Mouse (Mus musculus): ENCODE measurements at regions not wholly inside any gene's neighbourhood (a gene's known extent, or its start where the extent isn't known, plus 50 kb on each side); places are given as distances from the start of the nearest gene placed in this dataset.

DNA sequence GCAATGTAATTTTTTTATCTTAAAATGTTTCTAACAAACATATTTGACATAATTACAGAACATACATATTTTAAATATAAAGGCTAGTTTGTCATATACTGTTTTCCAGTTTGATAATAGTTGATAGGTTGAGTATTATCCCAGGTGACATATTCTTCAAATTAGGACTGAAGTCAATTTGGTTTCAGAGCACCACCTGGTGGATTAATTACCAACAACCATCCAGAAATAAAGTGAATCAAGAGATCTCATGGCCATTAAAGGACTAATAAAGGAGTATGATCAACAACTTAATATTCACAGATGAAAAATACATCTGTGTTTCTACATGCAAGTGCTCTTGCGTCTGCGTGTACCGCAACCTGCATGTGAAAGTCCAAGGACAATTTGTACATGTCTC, 50.3 kb upstream of the Nmu start:
- peak; percentile 64 for TF ChIP-seq CTCF (IDR thresholded peaks at IDR 0.05; ENCODE audit: low read depth)
- H3K4me1 ChIP-seq (ENCODE audit: insufficient read depth): no peaks in the 10 kb centered on the region
- H3K27me3 ChIP-seq (ENCODE audit: insufficient read depth, low read length): no peaks in the 10 kb centered on the region
- no peak overlapping the region for H3K4me3 ChIP-seq (ENCODE audit: low read depth, low read length)
- H3K36me3 ChIP-seq (ENCODE audit: insufficient read depth): no peaks in the 10 kb centered on the region
- DNase-seq: peak; percentile 38
- H3K27ac ChIP-seq (ENCODE audit: low read depth, low read length): no peak overlapping the region
- H3K4me2 ChIP-seq (ENCODE audit: low read depth): no peak overlapping the region
- H3K9ac ChIP-seq: no peak overlapping the region
- WGBS: 88% methylated on average over 3 of the region's 3 CpGs
- ATAC-seq: no peak
- no peaks in the 10 kb centered on the region for H3K9me3 ChIP-seq (ENCODE audit: low read length)

GRCm38 (mm10) chr5:76416256-76416655, 52.7 kb upstream of the Nmu start:
- ATAC-seq: no peak
- H3K9me3 ChIP-seq (ENCODE audit: low read length): no peaks in the 10 kb centered on the region
- no peak for TF ChIP-seq CTCF (IDR thresholded peaks at IDR 0.05; ENCODE audit: low read depth)
- H3K4me1 ChIP-seq (ENCODE audit: insufficient read depth): no peaks in the 10 kb centered on the region
- H3K9ac ChIP-seq: no peak overlapping the region
- no peaks in the 10 kb centered on the region for H3K27me3 ChIP-seq (ENCODE audit: insufficient read depth, low read length)
- H3K36me3 ChIP-seq (ENCODE audit: insufficient read depth): no peaks in the 10 kb centered on the region
- H3K4me2 ChIP-seq (ENCODE audit: low read depth): no peak overlapping the region
- DNase-seq: no peak
- 80% methylated on average over 6 of the region's 6 CpGs for whole genome bisulfite sequencing
- H3K27ac ChIP-seq (ENCODE audit: low read depth, low read length): no peak overlapping the region
- H3K4me3 ChIP-seq (ENCODE audit: low read depth, low read length): no peak overlapping the region

DNA sequence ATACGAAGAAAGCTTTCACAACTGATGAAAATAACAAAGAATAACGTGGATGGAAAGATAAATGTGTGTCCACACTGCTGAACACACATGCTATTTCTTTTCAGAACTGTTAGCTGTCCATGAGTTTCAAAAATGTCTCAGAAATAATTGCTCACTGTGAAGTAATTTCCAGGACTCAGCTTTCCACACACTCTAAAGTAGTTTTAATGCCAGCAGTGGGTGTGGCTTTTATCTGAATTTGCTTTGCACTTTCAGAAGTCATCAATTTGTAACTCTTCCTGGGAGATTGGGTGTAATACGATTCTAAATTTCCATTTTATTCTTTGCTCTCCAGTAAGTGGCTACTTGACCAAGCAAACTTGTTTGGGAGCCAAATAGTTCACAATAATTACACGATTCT, 53.5 kb upstream of the Nmu start:
- no peak overlapping the region for H3K9ac ChIP-seq
- H3K36me3 ChIP-seq (ENCODE audit: insufficient read depth): no peaks in the 10 kb centered on the region
- no peak overlapping the region for H3K27ac ChIP-seq (ENCODE audit: low read depth, low read length)
- WGBS: 87% methylated on average over 4 of the region's 4 CpGs
- ATAC-seq (no peak), DNase-seq (no peak)
- H3K4me3 ChIP-seq (ENCODE audit: low read depth, low read length): no peak overlapping the region
- H3K9me3 ChIP-seq (ENCODE audit: low read length): no peaks in the 10 kb centered on the region
- no peak overlapping the region for H3K4me2 ChIP-seq (ENCODE audit: low read depth)
- no peaks in the 10 kb centered on the region for H3K4me1 ChIP-seq (ENCODE audit: insufficient read depth)
- TF ChIP-seq CTCF (IDR thresholded peaks at IDR 0.05; ENCODE audit: low read depth): no peak
- H3K27me3 ChIP-seq (ENCODE audit: insufficient read depth, low read length): no peaks in the 10 kb centered on the region

DNA sequence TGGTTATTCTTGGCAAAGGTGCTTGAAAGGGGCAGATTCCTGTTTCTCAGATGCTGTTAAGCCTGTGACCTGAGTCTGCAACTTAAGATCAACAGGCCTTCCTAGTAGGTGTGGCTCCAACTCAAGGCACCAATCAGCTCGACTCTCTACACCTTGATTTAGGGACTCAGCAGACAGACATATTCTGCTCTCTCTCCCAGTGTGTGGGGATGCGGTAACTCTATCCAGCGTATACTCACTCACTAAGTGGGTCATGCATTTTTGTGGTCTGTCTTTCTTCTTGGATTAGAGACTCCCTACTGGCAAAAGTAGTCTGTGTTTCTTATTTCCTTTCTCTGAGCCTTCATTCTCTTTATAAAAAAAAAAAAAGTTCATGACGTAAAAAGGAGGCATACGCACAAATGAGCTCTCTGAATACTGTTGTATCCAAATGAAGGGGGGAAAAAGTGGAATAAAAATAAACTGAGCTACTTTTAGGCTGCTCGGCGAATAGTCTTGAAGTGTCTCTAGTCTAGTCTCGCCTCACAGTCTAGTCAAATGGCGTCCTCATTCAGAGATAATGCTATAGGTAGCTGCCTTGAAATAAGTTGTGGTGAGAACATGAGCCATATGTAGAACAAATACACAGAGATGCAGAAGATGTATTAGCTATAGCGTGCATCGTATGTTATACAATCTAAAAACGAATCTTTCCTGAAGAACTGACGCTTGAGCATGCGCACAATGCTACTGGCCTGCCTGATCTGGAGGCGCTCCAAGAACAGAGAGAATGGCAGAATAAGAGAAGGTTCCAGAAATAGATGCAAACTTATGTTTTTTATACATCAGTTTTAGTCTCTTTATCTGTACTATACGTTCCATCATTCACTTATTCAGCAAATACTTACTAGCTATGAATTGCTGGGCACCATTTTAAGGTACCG, 55.6 kb upstream of the Nmu start:
- H3K27ac ChIP-seq (ENCODE audit: low read depth, low read length): no peak overlapping the region
- 67% methylated on average over 17 of the region's 17 CpGs for WGBS
- H3K36me3 ChIP-seq (ENCODE audit: insufficient read depth): no peaks in the 10 kb centered on the region
- peak; percentile 52 for DNase-seq
- no peak for TF ChIP-seq CTCF (IDR thresholded peaks at IDR 0.05; ENCODE audit: low read depth)
- no peak overlapping the region for H3K4me2 ChIP-seq (ENCODE audit: low read depth)
- peak; percentile 55; the same call in 1 of the 2 replicates for ATAC-seq
- H3K9ac ChIP-seq: no peak overlapping the region
- H3K9me3 ChIP-seq (ENCODE audit: low read length): no peaks in the 10 kb centered on the region
- H3K4me1 ChIP-seq (ENCODE audit: insufficient read depth): no peaks in the 10 kb centered on the region
- no peaks in the 10 kb centered on the region for H3K27me3 ChIP-seq (ENCODE audit: insufficient read depth, low read length)
- no peak overlapping the region for H3K4me3 ChIP-seq (ENCODE audit: low read depth, low read length)

- Histone ChIP-seq H3K4me3 (ENCODE audit: low read depth, low read length) (no peak overlapping the region), H3K27me3 (ENCODE audit: insufficient read depth, low read length) (no peaks in the 10 kb centered on the region), H3K4me2 (ENCODE audit: low read depth) (no peak overlapping the region), H3K9ac (no peak overlapping the region), H3K4me1 (ENCODE audit: insufficient read depth) (no peaks in the 10 kb centered on the region), H3K27ac (ENCODE audit: low read depth, low read length) (no peak overlapping the region), H3K9me3 (ENCODE audit: low read length) (no peaks in the 10 kb centered on the region), H3K36me3 (ENCODE audit: insufficient read depth) (no peaks in the 10 kb centered on the region)
- ATAC-seq: no peak
- no peak for TF ChIP-seq CTCF (IDR thresholded peaks at IDR 0.05; ENCODE audit: low read depth)
- DNase-seq: no peak
- 90% methylated on average over 1 of the region's 1 CpGs for WGBS
These were observed 56.3 kb upstream of the Nmu start for GRCm38 (mm10) chr5:76419841-76420240.

DNA sequence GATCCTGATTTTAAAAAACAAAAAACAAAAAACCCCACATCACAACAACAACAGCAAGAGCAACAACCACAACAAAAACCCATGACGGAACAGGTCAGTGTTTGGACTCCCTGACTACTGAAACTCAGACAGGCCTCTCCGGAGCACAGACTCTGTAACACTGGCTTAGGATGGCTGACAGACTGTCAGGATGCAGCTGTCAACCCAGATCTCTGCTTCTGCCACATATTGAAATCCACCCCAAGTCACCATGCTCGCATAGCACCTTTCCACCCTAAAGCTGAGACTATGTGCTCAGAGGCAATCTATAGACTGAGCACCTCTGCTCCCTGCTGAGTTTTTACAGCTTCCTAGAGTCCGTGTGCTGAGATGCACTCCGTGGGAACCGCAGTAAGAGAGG, 57.0 kb upstream of the Nmu start:
- ATAC-seq (no peak), DNase-seq (no peak)
- no peak overlapping the region for H3K27ac ChIP-seq (ENCODE audit: low read depth, low read length)
- no peaks in the 10 kb centered on the region for H3K4me1 ChIP-seq (ENCODE audit: insufficient read depth)
- WGBS: 83% methylated on average over 6 of the region's 6 CpGs
- no peaks in the 10 kb centered on the region for H3K27me3 ChIP-seq (ENCODE audit: insufficient read depth, low read length)
- no peaks in the 10 kb centered on the region for H3K9me3 ChIP-seq (ENCODE audit: low read length)
- no peak overlapping the region for H3K4me2 ChIP-seq (ENCODE audit: low read depth)
- no peak for TF ChIP-seq CTCF (IDR thresholded peaks at IDR 0.05; ENCODE audit: low read depth)
- no peak overlapping the region for H3K4me3 ChIP-seq (ENCODE audit: low read depth, low read length)
- H3K9ac ChIP-seq: no peak overlapping the region
- no peaks in the 10 kb centered on the region for H3K36me3 ChIP-seq (ENCODE audit: insufficient read depth)

- Histone ChIP-seq H3K36me3 (ENCODE audit: insufficient read depth) (no peaks in the 10 kb centered on the region), H3K4me1 (ENCODE audit: insufficient read depth) (no peaks in the 10 kb centered on the region), H3K4me2 (ENCODE audit: low read depth) (no peak overlapping the region), H3K9ac (no peak overlapping the region), H3K9me3 (ENCODE audit: low read length) (no peaks in the 10 kb centered on the region), H3K27me3 (ENCODE audit: insufficient read depth, low read length) (no peaks in the 10 kb centered on the region), H3K4me3 (ENCODE audit: low read depth, low read length) (no peak overlapping the region), H3K27ac (ENCODE audit: low read depth, low read length) (no peak overlapping the region)
- no peak for TF ChIP-seq CTCF (IDR thresholded peaks at IDR 0.05; ENCODE audit: low read depth)
- no peak for DNase-seq
- WGBS: 96% methylated on average over 5 of the region's 5 CpGs
- ATAC-seq: no peak
These were observed 60.0 kb upstream of the Nmu start for GRCm38 (mm10) chr5:76423593-76423992.

Data from forebrain, postnatal 0 days (tissue).